Mouse (Mus musculus) adrenal gland (tissue): ENCODE measurements at regions not wholly inside any gene's neighbourhood (a gene's known extent, or its start where the extent isn't known, plus 50 kb on each side); places are given as distances from the start of the nearest gene placed in this dataset.

Source experiments
- intact Hi-C: fragments of 180-260 bp; cut with DNase I; formaldehyde crosslinking; loops from one replicate; pipeline ENCODE4 v1.15.1; 2025

DNA sequence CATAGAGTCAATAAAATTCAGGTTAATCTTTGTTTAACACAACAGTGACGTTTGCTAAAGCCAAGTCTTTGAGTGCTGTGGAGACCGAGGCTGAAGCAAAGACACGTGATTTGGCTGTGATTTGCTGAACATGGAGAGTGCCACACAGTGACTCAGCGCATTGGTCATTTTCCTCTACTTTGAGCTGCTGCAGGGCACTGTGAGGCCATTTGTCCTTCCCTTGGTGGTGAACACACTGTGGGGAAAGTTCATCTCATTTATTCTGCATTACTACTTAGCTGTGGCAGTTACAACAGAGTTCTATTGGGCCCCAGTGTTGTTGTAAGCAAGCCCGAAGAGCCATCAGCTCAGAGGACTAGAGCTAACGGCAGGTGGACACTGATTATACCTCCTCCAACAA, 162.2 kb upstream of the Eif4g2 start:
- intact Hi-C loops = loop anchor here (10.0 kb wide), 1 partner anchor 540 kb away; no protein-coding TSS in a partner anchor

DNA sequence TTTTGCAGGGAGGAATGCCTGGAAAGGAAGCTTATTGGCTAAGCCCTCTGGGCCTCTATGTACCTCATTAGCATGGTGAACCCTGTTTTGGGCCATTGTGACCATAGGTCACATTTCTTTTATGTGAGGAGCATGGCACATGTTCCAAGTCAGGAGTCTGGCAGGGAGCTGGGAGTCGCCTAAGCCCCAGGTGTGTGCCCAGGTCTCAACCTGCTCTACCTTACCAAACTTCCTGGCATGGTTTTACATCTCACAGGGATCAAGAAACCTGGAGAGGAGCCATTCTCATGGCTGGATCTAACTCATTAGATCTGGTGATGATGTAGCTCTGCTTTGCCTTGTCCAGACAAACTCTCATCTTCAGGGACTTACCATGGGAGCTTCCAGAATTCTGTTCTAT, 161.0 kb upstream of the Eif4g2 start:
- intact Hi-C loops = loop anchor here (5.0 to 10.0 kb wide), 2 partner anchors 197 to 541 kb away; no protein-coding TSS in a partner anchor

DNA sequence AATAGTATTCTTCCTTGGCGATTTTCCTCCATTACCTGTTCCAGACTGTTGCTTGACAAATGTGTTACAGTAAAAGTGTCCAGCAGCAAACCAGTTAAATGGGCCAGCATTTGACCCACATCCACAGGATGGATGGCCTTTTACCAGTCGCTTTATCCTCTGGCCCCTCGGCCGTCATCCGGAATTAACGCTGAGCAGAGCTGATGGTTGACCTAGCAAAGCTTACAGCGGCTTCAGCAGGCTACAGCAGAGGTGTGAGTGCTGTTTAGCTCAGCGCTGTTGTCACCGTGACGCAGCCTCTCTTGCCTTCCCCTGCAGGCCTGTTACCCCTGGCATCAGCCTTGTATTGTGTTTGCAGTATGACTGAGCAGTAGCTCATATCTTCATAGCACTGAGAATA, 159.8 kb upstream of the Eif4g2 start:
- intact Hi-C loops = loop anchor here (5.0 to 10.0 kb wide), 2 partner anchors 195 to 542 kb away; no protein-coding TSS in a partner anchor

DNA sequence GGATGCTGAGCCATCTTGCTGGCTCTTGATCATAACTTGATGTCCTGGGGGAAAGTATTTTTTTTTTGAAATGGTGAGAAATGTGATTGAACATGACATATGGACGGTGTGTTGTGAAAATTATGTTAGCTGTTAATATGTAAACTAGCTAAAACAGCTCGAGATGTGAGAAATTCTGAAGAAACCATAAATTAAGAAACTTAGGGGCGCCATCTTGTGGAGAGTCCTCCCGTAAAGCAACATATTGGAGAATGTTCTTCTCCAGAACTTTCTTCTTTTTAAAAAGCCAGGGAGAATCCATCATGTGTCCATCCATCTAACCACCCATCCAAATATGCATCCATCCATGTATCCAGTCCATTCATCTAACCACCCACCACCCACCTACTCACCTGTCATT, 158.7 kb upstream of the Eif4g2 start:
- intact Hi-C loops = loop anchor here (1.0 to 10.0 kb wide), 3 partner anchors 59 to 543 kb away; no protein-coding TSS in a partner anchor

DNA sequence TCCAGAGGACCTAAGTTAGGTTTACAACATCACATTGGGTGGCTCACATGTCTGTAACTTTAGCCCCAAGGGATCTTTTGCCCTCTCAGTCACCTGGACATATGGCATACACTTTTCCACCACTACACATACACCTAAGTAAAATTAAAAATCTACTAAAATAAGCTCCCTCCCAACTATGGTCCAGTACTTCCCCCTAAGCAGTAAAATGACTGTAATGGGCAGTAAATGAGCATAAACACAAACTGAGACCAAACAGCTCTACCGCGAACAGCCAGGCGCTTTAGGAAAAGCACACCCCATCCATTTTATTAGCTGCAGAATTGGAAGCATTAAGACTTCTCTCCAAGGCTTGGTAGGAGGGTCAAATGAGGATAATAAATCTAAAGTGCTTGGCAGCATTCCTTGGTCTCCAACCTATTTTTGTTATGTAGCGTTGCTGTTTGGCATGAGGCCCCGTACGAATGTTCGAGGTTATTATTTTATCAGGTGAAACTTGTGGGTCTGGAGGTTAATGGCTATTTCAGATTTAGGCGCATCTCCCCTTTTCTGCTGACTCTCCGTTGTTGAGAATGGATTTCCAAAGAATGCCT, 157.5 kb upstream of the Eif4g2 start:
- intact Hi-C loops = loop anchor here (5.0 to 10.0 kb wide), 2 partner anchors 193 to 544 kb away; no protein-coding TSS in a partner anchor

DNA sequence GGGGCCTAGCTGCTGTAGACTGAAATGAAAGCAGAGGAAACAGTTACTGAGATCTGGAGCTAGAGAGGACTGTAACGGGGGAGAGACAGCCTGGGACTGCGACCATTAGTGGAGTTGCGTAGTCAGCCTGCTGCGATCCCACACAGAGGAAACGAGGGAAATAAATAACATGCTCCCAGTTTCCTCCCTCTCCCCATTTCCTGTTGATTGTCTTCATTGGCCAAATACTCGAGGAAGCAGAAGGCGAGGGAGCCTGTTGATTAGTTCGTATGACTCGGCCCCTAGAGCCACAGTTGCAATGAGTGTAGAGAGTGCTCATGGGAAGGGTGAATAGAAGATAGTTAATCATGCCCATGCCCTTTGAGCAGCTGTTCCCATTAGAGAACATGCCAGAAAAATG, 155.0 kb upstream of the Eif4g2 start:
- intact Hi-C loops = no loop called here

DNA sequence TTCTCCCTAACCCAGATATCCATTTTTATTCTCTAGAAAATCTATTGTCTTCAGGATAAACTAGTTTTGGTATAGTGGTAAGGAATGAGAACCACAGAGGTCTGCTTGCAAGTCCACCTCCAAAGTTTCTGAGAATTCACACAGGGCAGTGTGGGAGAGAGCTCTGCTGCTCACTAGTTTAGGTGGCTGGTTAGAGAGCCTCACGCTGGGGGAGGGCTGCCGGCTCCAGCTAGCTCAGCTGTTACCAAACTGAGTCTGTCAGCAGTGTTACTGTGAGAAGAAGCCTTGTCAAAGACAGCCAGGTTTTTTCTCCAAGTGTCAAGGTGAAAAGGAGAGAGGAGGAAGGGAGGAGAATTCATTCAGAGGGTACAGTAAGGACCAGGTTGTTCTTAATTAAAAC, 147.8 kb upstream of the Eif4g2 start:
- intact Hi-C loops = no loop called here

DNA sequence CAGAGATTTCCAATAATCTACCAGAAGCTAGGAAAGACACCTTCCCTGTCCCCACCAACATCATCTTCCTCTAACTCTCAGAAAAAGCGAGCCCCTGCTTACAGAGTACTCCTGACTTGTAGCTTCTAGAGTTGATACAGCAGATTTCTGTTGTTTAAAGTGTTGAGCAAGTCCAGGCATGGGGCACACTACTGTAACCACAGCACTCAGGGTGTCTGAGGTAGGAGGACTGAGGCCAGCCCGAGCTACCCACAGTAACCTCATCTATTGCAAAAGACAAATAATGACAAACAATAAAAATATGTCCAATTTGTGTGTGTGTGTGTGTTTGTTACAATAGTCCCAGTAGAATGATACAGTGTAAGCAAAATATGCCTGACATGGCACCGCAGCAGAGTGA, 144.3 kb upstream of the Eif4g2 start:
- intact Hi-C loops = no loop called here

DNA sequence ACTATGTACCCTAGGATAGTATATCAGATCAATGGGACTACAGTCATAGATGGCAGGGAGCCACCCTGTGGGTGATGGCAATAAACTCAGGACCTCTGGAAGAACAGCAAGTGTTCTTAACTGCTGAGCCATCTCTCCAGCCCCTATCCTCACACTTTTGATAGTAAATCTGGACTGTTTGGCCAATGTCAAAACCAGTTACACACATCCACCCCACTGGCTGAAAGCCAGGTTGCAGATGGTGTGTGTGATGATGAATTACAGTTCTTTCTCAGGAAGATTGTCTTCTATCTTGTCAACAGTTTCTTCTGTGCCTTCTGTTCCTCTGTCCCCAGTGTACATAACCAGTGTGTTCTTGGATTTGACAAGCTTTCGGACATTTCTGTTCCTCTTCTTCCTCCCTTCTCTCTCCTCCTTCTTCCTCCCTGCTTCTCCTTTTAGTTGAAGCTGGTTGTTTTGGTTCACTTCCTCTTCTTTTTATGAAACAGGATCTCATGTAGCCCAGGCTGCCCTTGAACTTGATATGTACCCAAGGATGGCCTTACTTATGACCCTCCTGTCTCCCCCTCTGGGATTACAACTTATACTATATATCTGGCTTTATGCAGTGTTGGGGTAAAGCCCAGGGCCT, 143.3 kb upstream of the Eif4g2 start:
- intact Hi-C loops = no loop called here

DNA sequence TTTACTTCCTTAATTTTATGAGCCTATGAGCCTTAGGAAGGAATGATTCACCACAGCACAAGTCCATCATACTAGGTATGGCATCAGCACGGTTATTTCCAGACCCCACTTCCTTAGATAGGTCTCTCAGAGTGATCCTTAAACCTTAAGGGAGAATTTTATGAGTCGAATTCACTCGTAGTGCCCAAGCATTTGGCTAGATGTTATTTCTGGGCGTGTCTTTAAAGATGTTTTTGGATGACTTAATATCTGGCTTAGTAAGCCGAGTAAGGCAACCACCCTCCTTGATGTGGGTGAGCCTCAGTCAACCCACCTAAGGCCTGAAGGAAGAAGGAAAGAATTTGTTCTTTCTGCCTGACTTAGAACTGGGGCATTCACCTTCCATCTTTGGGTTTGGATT, 132.8 kb upstream of the Eif4g2 start:
- intact Hi-C loops = no loop called here

DNA sequence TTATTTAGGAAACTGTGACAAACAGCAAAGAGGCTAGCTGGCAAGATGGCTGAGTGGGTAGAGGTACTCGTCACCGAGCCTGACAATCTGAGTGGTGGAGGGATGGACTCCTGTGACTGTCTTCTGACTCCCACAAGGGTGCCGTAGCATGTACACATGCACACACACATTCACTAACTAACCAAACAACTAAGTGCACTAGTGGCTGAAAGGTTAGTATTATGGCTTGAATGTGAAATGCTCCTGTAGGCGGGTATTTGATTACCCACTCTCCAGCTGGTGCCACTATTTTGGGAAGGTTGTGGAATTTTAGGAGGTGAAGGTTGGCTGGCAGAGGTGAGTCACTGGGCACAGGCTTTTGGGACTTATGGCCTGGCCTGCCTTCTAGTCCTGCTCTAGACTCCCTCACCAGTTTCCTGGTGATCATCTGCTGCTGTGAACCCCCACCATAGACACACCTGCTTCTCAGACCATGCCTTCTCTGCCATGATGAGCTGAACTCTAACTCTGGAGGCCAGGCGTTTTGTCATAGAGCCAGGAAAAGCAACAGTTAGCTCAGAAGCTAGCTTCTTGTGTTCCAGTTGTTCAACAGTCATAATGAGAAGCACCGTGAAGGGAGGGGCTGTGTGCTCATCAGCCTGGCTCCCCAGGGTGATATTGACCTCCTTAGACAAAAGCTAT, 131.5 kb upstream of the Eif4g2 start:
- intact Hi-C loops = no loop called here

DNA sequence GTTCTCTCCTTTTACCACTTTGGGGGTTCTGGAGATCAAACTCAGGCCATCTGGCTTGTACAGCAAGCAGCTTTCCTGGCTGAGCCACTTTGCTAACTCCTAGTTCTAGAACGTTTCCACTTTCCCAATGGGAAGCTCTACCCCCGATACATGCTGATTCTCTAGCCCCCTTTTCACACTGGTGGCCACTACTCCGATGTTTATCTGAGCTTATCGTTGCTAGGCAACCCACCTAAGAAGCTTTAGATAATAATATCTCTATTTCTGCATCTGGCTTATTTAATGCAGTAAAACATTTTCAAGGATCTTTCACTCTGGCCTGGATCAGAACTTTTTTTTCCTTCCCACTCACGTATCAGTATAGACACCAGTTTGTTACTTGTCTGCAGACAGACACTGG, 129.4 kb upstream of the Eif4g2 start:
- intact Hi-C loops = no loop called here

DNA sequence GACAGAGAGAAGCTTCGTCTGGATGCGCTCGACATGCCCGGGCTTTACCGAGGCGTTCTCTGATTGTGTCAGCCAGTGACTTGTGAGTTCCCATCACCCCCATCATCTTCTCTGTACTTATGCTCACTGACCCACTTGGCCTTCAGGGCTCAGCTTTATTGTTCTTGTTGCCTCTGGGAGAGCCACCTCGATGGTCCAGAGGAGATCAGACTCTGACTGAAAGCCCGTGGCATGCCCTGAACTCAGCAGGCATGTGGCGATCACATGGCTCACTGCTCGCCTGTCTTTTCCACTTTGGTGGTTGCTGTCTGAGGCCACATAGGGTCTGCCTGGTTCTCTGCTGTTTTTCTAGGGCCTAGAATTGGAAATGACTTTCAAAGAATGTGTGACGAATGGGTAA, 128.8 kb upstream of the Eif4g2 start:
- intact Hi-C loops = no loop called here

DNA sequence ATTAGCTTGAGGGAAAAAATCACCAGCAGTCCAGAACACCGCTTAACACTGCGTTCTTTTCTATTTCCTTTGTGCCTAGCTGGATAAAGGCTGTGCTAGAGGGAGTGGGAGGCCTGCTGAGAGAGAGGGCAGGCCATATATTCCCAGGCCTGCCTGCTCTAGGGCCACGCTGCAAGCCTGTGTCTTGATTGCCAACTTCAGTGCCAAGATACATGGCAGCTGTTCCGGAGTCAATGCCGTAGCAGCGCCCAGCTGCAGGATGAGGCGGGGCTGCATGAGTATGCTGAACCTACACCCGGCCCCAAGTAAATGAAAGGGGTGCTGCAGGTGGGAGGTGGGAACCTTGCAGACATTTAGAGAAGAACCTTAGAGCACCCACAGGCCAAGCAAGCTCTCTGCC, 127.5 kb upstream of the Eif4g2 start:
- intact Hi-C loops = no loop called here

DNA sequence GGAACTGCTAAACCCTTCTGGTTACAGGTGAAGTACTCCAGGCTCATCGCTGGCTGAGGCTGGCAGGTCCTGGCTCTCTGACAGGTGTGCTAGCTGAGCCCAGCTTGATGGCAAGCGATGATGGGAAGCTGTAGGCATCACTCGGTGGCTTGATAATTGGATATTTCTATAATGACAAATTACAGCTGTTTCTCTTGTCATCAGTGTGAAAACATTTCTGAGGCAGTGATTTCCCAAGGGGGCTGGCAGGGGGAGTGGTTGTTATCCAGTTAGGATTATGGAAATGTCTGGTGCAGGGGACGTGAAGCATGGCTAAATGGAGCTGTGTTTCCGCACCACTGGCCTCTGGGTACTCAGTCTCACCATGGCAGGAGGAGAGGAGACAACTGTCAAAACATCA, 123.0 kb upstream of the Eif4g2 start:
- intact Hi-C loops = no loop called here

DNA sequence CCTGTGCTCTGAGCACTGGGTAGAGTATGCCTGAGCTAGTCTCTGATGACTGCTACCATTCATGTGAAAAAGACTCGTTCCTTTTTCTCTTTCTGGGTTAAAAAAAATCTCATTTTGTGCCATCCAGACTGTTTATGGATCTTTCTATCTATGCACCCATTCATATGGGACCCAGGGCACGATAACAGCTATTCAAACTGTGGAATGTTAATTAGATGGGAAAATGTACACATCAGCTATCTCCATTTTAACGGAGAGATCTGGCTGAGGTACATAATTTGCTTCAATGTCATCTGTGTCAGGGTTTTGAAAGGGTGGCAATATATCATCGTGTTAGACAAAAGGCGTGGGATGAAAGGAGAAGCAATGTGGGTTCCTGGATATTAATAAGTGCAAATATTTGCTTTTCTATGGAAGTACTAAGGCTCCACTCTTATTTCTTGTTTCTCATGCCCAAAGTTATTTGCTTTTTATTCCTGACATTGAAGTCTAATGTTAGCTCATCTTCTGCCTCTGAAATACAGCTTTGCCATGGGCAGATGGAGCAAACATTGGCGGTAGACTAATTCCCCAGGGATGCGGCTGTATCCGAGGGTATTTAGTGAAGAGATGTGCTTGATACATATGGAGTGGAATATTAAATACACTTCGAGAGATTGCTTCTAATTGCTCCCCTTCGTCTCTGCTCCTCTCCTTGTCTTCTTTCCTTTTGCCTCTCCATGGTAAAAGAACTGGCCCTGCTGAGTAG, 116.0 kb upstream of the Eif4g2 start:
- intact Hi-C loops = no loop called here

DNA sequence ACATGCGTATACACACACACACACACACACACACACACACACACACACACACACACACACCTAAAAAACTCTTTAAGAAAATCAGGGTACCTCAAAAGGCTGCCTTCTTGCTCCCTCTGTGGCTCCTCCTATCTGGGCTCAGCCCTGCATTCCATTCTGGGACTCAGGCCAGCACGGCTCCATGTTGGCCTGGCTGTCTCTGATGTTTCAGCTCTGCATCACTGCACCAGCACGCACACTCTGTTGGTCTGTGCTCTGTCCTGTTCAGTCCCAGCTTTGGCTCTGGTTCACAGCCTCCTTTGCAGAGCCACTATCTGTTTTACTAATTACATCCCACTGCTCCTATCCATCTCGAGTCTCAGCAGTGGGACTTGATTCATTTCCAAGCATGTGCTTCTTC, 108.8 kb upstream of the Eif4g2 start:
- intact Hi-C loops = no loop called here

DNA sequence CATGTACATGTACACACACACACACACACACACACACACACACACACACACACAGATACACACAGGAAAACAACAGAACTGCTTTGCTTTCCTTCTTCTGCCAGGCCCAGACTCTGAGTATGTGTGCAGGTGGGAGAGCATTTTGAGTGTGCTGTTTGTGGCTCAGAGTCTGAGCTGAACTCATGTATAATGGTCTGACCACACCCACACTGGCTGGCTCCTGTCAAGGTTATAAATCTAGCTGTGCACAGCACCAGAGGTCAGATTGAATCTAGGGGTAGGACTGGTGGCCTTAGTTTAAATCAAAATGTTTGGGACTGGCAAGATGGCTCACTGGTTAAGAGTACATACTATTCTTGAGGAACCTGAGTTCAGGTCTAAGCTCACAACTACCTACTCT, 108.4 kb upstream of the Eif4g2 start:
- intact Hi-C loops = no loop called here

DNA sequence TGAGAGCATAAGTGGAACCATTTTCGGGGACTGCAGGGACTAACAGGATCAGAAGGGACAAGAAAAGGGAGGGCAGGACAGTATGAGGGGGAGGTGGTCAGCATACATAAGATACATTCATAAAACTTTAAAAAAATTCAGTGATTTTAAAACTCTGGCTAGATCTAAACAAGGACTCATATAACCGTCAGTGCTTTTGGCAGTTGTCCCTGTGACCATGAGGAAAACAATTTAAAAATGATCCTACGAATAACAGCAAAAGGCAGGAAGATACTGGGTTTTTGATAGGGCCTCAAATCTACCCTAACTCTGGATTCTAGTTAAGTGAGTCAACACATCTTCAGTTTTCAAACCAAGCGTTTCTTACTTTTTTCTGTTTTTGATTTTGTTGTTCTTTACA, 106.9 kb upstream of the Eif4g2 start:
- intact Hi-C loops = no loop called here

DNA sequence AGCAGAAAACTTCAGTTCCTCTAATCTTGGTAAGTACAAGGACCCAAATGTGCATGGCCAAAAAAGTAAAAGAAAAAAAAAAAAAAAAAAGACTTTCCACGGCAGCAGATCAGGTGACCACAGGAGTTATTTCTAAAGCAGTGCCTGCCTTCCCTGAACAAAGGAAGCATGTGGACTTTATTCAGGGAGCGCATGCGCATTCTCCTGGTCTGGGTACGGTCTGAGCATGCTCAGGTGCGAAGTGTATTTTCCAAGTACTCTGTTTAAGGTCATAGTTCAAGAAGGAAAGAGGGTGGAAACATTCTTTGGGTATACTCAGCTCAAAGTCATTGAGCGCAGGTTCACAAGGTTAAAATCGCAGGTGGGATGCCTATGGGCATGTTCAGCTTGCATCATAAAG, 103.1 kb upstream of the Eif4g2 start:
- intact Hi-C loops = no loop called here

DNA sequence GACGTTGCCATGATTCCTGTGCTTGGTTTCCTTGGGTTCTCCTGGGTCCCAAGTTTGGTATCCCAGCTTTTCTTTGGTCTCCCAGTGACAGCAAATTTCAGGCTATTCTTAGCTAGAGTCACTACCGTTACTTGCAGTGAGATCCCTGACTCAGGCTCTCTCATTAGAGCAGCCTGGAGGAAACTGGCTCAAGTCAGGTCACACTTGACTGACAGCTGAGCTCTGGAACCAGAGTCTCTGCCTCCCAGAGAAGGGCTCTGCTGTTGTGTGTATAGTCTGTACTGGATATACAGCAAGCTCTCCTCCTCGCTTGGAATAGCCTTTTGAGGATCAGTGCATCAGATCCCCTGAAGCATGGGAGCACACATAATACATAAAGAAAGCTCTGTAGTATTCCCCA, 100.7 kb upstream of the Eif4g2 start:
- intact Hi-C loops = loop anchor here (5.0 kb wide), 2 partner anchors 136 to 789 kb away; no protein-coding TSS in a partner anchor

DNA sequence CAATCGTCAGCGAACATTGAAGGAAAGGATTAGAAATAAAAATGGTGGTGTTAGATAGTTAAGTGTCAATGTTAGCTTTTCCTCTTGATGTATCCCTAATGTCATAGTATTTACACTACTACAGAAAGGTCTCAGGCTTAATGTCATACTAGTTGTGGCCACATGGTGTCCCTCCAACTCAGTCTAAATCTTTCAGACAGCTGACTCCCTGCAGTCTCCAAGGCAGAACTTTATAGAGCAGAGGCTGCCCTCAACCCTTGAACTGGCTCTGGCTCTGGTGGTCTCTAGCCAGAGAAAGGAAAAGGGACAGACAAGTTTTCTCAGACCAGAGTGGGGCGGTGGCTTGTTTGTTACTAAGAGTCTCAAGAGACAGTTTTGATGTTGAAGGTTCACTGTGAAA, 99.5 kb upstream of the Eif4g2 start:
- intact Hi-C loops = loop anchor here (1.0 to 5.0 kb wide), 3 partner anchors 59 to 790 kb away; no protein-coding TSS in a partner anchor
